Mouse (Mus musculus) lung, adult 2 months (tissue): ENCODE measurements around the gene Lrch3. TPM values are rescaled to one million over a fixed set of nuclear protein-coding genes. Genes with fewer than 3 reads are reported as not detected.
"Not testable (repeated sequence)": the region's sequence is repeated elsewhere in the genome, so short reads cannot be mapped to it uniquely, and the experiment has no call there.

Source experiments
- DNase-seq: peaks from one replicate; pipeline ENCODE4 v3.0.0; 2022
- H3K4me1 ChIP-seq: fragments of 200-500 bp; 2 replicates; pipeline ENCODE4 v1.6.1; 2011; ENCODE audit warnings: low read length; ENCODE audit not compliant: control insufficient read depth, insufficient read depth
- H3K4me3 ChIP-seq: fragments of 200-500 bp; replicated peaks from 2 replicates; pipeline ENCODE3; 2011; ENCODE audit warnings: low read depth, mild to moderate bottlenecking, control low read depth, low read length; ENCODE audit errors: extremely low read depth
- CTCF ChIP-seq: fragments of 200-500 bp; IDR thresholded peaks from 2 replicates; pipeline ENCODE4 v1.5.1; 2011; ENCODE audit warnings: mild to moderate bottlenecking, low read length, control low read depth; ENCODE audit not compliant: insufficient read depth
- POLR2A ChIP-seq: fragments of 200-500 bp; IDR thresholded peaks from 2 replicates; pipeline ENCODE4 v1.6.1; 2011; ENCODE audit warnings: low read depth, mild to moderate bottlenecking, control low read depth, low read length, borderline replicate concordance; ENCODE audit errors: extremely low read depth
- WGBS: fragments of 180-500 bp; shearing (Covaris S2); methylation state at CpG from one replicate; pipeline ENCODE4 v1.1.7; 2018; 5-methylcytosine and 5-hydroxymethylcytosine counted together
- polyA plus RNA-seq: library from polyadenylated mRNA; depleted of rRNA; stranded (reverse); fragments of >200 nt; gene quantifications from 2 replicates; pipeline ENCODE4 v1.2.3, GENCODE M21; 2012

Gene Lrch3
- polyA plus RNA-seq, 1 experiment = 40.3 TPM

- TF ChIP-seq POLR2A = no peak
- no peak for TF ChIP-seq CTCF
- 0 out of 2 replicates have a peak, but pooled peaks cover 2% of the 10 kb centered on the region for H3K4me1 ChIP-seq
- no peak overlapping the region for H3K4me3 ChIP-seq
- WGBS = 76% methylated on average over 2 of the region's 2 CpGs
- DNase-seq = no peak
Measured at GRCm38 (mm10) chr16:32906186-32906585, 7.7 kb upstream of the Lrch3 start.

DNA sequence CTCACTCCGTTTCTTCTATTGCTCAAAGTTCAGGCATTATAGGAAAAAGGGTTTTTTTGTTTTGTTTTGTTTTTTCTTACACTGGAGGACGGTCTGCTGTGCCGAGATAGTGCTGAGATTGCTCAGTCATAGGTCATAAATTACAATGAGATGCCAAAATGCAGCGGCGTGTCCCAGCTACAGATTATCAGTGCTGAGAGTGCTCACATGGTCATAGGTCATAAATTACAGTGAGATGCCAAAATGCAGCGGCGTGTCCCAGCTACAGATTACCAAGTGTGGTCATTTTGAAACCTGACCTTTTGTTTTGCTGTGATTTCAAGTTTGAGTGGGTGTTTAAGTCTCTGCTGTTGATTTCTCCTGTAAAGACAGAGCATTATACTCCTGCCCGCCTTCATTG, 7.2 kb upstream of the Lrch3 start:
- 67% methylated on average over 8 of the region's 8 CpGs for WGBS
- H3K4me3 ChIP-seq = no peak overlapping the region

DNA sequence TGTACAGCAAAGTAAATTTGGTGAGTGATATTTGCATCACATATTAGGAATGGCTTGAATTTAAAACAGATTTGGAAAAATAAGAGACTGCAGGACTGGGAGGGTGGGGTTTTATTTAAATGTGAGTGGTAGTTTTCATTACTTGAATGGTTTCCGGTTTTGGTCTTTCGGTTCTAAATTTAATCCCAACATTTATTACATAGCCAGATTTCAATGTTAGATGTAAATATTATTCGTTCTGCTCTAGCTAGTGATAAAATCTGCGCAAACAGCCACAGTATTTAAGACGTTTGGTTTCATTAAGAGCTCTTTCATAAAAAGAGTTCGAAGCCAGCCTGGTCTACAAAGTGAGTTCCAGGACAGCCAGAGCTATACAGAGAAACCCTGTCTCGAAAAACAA, 688 bp upstream of the Lrch3 start:
- WGBS = 42% methylated on average over 7 of the region's 7 CpGs
- no peak overlapping the region for H3K4me3 ChIP-seq
- no peak for TF ChIP-seq CTCF
- no peak for TF ChIP-seq POLR2A
- peaks cover 12% of the 10 kb centered on the region for H3K4me1 ChIP-seq
- DNase-seq = no peak

More for the DNA sequence above, 7.2 kb upstream of the Lrch3 start:
- TF ChIP-seq CTCF = no peak
- TF ChIP-seq POLR2A = no peak
- H3K4me1 ChIP-seq = 0 out of 2 replicates have a peak, but pooled peaks cover 2% of the 10 kb centered on the region
- no peak for DNase-seq

GRCm38 (mm10) chr16:32915292-32916068, 1.6 kb downstream of the Lrch3 start:
- no peak for DNase-seq
- 61% methylated on average over 9 of the region's 9 CpGs for WGBS
- TF ChIP-seq POLR2A (no peak), CTCF (no peak)
- Histone ChIP-seq H3K4me1 (peaks cover 10% of the 10 kb centered on the region), H3K4me3 (no peak overlapping the region)

- DNase-seq, H3K4me3 ChIP-seq, H3K4me1 ChIP-seq: not testable (repeated sequence)
- WGBS = 86% methylated on average over 9 of the region's 9 CpGs
Measured at GRCm38 (mm10) chr16:32926629-32927028, 12.7 kb downstream of the Lrch3 start.

- no peak for DNase-seq
- WGBS = 86% methylated on average over 8 of the region's 8 CpGs
- TF ChIP-seq POLR2A (no peak), CTCF (no peak)
- no peaks in the 10 kb centered on the region; the same call in 1 of the 2 replicates for H3K4me1 ChIP-seq
- H3K4me3 ChIP-seq = no peak overlapping the region
Measured at GRCm38 (mm10) chr16:32927044-32927443, 13.1 kb downstream of the Lrch3 start.

- H3K4me3 ChIP-seq = no peak overlapping the region
- WGBS = 60% methylated on average over 2 of the region's 2 CpGs
- no peak for DNase-seq
- H3K4me1 ChIP-seq = peaks cover 3% of the 10 kb centered on the region
- TF ChIP-seq POLR2A (no peak), CTCF (no peak)
Measured at GRCm38 (mm10) chr16:32929918-32930317, 16.0 kb downstream of the Lrch3 start.

DNA sequence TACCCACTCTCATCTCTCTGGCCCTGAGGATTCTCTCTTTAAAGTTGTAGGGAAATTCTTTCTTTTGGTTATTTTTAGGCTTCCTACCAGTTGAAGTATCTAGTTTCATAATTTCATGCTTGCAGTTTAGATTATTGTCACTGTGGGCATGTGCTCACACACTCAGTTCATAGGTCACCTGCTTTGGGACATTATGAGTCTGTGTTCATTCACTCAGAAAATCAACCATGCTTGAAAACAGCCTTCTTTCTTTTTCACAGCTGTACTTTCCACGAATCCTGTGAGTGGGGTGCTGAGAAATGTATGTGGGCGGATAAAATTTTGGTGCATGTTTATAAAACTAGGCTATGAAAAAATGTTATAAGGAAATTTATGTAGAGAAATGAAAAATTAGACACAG, 20.6 kb downstream of the Lrch3 start:
- WGBS = 74% methylated on average over 2 of the region's 2 CpGs
- Histone ChIP-seq H3K4me3 (no peak overlapping the region), H3K4me1 (peaks cover 4% of the 10 kb centered on the region)
- TF ChIP-seq POLR2A (no peak), CTCF (no peak)
- no peak for DNase-seq

GRCm38 (mm10) chr16:32935088-32935487, 21.2 kb downstream of the Lrch3 start:
- DNase-seq = no peak

DNA sequence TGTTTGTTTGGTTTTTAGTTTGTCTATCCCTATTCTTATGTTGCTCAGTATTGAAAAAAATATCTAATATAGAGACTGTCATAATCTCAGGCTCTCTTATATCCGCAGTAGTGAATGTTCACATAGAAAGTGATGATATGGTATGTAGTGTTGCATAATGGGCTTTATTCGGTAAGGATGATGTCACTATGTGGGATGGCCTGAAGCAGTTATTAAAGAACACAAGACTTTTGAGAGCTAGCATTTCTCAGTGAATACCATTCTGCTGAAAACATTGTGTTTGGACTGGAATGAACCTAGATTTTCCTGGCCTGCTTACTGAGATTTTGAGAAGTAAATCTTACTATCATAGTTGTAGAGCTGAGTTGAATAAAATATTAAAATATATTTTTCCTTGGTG, 23.5 kb downstream of the Lrch3 start:
- 56% methylated on average over 2 of the region's 2 CpGs for WGBS
- no peak for DNase-seq
- no peak for TF ChIP-seq CTCF
- TF ChIP-seq POLR2A = no peak
- Histone ChIP-seq H3K4me3 (no peak overlapping the region), H3K4me1 (peaks cover 6% of the 10 kb centered on the region)

More at GRCm38 (mm10) chr16:32935088-32935487, 21.2 kb downstream of the Lrch3 start:
- WGBS = 33% methylated on average over 1 of the region's 1 CpGs
- no peak for TF ChIP-seq CTCF
- TF ChIP-seq POLR2A = no peak
- no peak overlapping the region for H3K4me3 ChIP-seq
- peaks cover 6% of the 10 kb centered on the region for H3K4me1 ChIP-seq

GRCm38 (mm10) chr16:32939301-32939700, 25.4 kb downstream of the Lrch3 start:
- 48% methylated on average over 3 of the region's 3 CpGs for WGBS
- not testable (repeated sequence) for H3K4me3 ChIP-seq, H3K4me1 ChIP-seq, DNase-seq

GRCm38 (mm10) chr16:32939716-32940115, 25.8 kb downstream of the Lrch3 start:
- H3K4me3 ChIP-seq, DNase-seq, H3K4me1 ChIP-seq: not testable (repeated sequence)
- WGBS = 74% methylated on average over 4 of the region's 4 CpGs

- H3K4me3 ChIP-seq, DNase-seq, H3K4me1 ChIP-seq: not testable (repeated sequence)
- WGBS = 78% methylated on average over 2 of the region's 2 CpGs
Measured at GRCm38 (mm10) chr16:32941226-32941625, 27.3 kb downstream of the Lrch3 start.
